Mouse (Mus musculus): Measurements from ENCODE around the gene Hif1an. TPM values are rescaled to one million over a fixed set of nuclear protein-coding genes. Genes with fewer than 3 reads are reported as not detected.

The Hif1an gene
- 12.2 TPM in 2 replicates for polyA plus RNA-seq (2012; rRNA removed)

- under 1% methylated on average over 33 of the region's 33 CpGs for WGBS
- peak within 1 kb of the TSS; percentile 84 for H3K4me3 ChIP-seq (ENCODE audit: extremely low read depth, insufficient read depth, insufficient read length)
These were observed at the start of gene Hif1an for GRCm38 (mm10) chr19:44562652-44563206. TSS of gene Hif1an (plus strand) at chr19:44562850.

GRCm38 (mm10) chr19:44513054-44513833 lies 49.4 kb upstream of the Hif1an start:
- 34% methylated on average over 11 of the region's 11 CpGs for WGBS
- H3K36me3 ChIP-seq (ENCODE audit: control insufficient read depth, insufficient read depth, low read length) = no peaks in the 10 kb centered on the region
- TF ChIP-seq CTCF (IDR thresholded peaks at IDR 0.05; ENCODE audit: extremely low read depth, insufficient read depth, insufficient read length, insufficient replicate concordance) (no peak), POLR2A (IDR thresholded peaks at IDR 0.05; ENCODE audit: low read depth, low read length) (no peak)
- DNase-seq (ENCODE audit: low read depth in 1 of 2, low spot score in 2 of 2) = no peak
- H3K27ac ChIP-seq (ENCODE audit: insufficient read depth, low read length) = no peak overlapping the region
- H3K4me3 ChIP-seq (ENCODE audit: extremely low read depth, insufficient read depth, insufficient read length) = no peak overlapping the region
- H3K27me3 ChIP-seq (ENCODE audit: control insufficient read depth, insufficient read depth, low read length) = peaks cover 14% of the 10 kb centered on the region
- peaks cover 11% of the 10 kb centered on the region for H3K4me1 ChIP-seq (ENCODE audit: control insufficient read depth, insufficient read depth, insufficient read length)

More at GRCm38 (mm10) chr19:44562652-44563206, at the start of gene Hif1an:
- TF ChIP-seq CTCF (IDR thresholded peaks at IDR 0.05; ENCODE audit: extremely low read depth, insufficient read depth, insufficient read length, insufficient replicate concordance) (peak; percentile 83; the same call in 1 of the 2 replicates), POLR2A (IDR thresholded peaks at IDR 0.05; ENCODE audit: low read depth, low read length) (peak; percentile 61)
- Histone ChIP-seq H3K36me3 (ENCODE audit: control insufficient read depth, insufficient read depth, low read length) (peaks cover 15% of the 10 kb centered on the region), H3K27ac (ENCODE audit: insufficient read depth, low read length) (peak within 1 kb of the TSS; percentile 76), H3K27me3 (ENCODE audit: control insufficient read depth, insufficient read depth, low read length) (no peaks in the 10 kb centered on the region), H3K4me1 (ENCODE audit: control insufficient read depth, insufficient read depth, insufficient read length) (peaks cover 7% of the 10 kb centered on the region; the same call in 1 of the 2 replicates)
- peak; percentile 93 to 95 for DNase-seq (ENCODE audit: low read depth in 1 of 2, low spot score in 2 of 2)

DNA sequence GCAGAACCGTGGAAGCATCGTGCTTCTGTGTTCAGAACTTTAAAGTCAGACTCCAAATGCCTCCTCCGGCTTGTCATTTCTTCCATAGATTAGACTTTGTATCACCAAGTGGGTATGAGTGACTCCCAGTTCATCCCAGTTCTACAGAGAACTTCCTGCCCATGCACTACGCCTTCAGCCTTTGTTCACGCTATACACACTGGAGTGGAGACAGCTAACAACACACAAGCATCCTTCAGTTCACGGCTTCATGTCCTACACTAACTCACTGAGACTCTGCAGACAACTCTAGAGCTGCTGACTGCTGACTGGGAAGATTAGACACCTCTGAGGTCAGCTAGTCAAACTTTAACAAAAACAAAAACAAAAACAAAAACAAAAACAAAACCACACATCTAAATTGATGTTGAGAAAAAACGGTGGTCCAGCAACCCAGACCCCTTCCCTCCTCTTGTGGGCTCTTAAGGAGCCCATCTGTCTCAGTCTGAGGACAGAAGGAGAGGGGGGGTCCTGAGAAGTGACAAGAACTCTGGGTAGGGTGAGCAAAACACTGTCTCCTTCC lies 48.6 kb upstream of the Hif1an start:
- no peaks in the 10 kb centered on the region for H3K36me3 ChIP-seq (ENCODE audit: control insufficient read depth, insufficient read depth, low read length)
- H3K27ac ChIP-seq (ENCODE audit: insufficient read depth, low read length) = no peak overlapping the region
- no peak overlapping the region for H3K4me3 ChIP-seq (ENCODE audit: extremely low read depth, insufficient read depth, insufficient read length)
- 46% methylated on average over 7 of the region's 7 CpGs for WGBS
- H3K4me1 ChIP-seq (ENCODE audit: control insufficient read depth, insufficient read depth, insufficient read length) = peaks cover 11% of the 10 kb centered on the region
- peaks cover 14% of the 10 kb centered on the region for H3K27me3 ChIP-seq (ENCODE audit: control insufficient read depth, insufficient read depth, low read length)
- no peak for DNase-seq (ENCODE audit: low read depth in 1 of 2, low spot score in 2 of 2)
- TF ChIP-seq CTCF (IDR thresholded peaks at IDR 0.05; ENCODE audit: extremely low read depth, insufficient read depth, insufficient read length, insufficient replicate concordance) (no peak), POLR2A (IDR thresholded peaks at IDR 0.05; ENCODE audit: low read depth, low read length) (no peak)

- no peak for DNase-seq (ENCODE audit: low read depth in 1 of 2, low spot score in 2 of 2)
- H3K27me3 ChIP-seq (ENCODE audit: control insufficient read depth, insufficient read depth, low read length) = peaks cover 14% of the 10 kb centered on the region
- TF ChIP-seq POLR2A (IDR thresholded peaks at IDR 0.05; ENCODE audit: low read depth, low read length) (no peak), CTCF (IDR thresholded peaks at IDR 0.05; ENCODE audit: extremely low read depth, insufficient read depth, insufficient read length, insufficient replicate concordance) (no peak)
These were observed 47.9 kb upstream of the Hif1an start for GRCm38 (mm10) chr19:44514521-44515451.

DNA sequence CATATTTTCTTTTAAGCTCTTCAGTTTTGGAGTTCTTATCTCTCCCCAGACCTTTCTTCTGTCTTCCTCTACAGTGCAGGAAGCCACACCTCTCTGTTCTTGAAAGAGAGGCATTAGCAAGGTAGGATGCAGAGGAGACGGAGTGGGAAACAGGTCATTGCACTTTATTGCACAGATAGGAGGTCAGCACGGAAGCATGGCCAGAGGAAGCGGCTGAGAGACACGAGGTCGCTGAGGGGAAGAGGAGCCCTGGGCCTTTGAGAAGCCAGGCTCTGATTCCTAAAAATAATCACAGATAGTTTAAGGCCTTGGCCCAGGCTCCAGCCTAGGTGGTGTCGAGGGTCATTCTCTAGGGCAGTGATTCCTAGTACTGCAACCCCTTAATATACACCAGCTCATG lies 46.9 kb upstream of the Hif1an start:
- 75% methylated on average over 6 of the region's 6 CpGs for WGBS
- TF ChIP-seq POLR2A (IDR thresholded peaks at IDR 0.05; ENCODE audit: low read depth, low read length) = no peak

More at GRCm38 (mm10) chr19:44514521-44515451, 47.9 kb upstream of the Hif1an start:
- no peaks in the 10 kb centered on the region for H3K36me3 ChIP-seq (ENCODE audit: control insufficient read depth, insufficient read depth, low read length)
- H3K4me1 ChIP-seq (ENCODE audit: control insufficient read depth, insufficient read depth, insufficient read length) = peaks cover 11% of the 10 kb centered on the region
- no peak overlapping the region for H3K4me3 ChIP-seq (ENCODE audit: extremely low read depth, insufficient read depth, insufficient read length)
- H3K27ac ChIP-seq (ENCODE audit: insufficient read depth, low read length) = no peak overlapping the region
- WGBS = 82% methylated on average over 14 of the region's 14 CpGs

DNA sequence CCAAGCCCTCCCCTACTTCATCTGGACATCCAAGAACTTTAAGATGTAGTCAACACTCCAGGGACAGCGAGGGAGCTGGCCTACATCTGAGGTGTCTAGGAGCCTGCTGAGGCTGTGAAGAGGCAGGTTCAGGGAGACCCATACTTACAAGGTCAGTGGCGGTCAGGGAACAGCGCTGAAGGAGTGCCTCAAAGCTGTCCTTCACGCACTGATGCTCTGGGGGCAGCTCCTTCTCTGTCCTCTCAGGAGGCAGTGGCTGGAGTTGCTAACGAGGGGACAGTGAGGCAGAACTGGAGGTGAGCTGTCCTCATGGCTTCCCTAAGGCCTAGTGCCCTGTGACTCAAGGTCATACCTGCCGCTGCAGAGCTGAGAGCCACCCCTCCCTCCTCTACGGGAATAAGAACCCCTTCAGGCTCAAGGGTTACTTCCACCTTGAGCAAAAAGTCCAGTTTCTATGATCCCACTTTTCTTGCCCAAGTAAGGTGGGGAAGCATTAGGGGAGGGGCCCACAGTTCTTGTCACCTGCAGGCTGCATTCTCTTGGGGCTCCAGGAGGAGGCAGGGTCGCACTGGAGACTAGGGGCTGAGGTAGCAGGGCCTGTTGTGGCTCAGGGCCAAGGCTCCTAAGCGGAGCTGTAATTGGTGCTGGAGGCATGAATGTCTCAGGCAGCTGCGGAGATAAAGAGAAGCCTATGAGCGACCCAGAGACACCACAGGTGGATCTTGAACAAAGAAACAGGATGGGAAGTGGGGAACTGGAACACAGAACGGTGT lies 44.5 kb upstream of the Hif1an start:
- 83% methylated on average over 12 of the region's 12 CpGs for WGBS
- TF ChIP-seq POLR2A (IDR thresholded peaks at IDR 0.05; ENCODE audit: low read depth, low read length) (no peak), CTCF (IDR thresholded peaks at IDR 0.05; ENCODE audit: extremely low read depth, insufficient read depth, insufficient read length, insufficient replicate concordance) (no peak)
- no peak for DNase-seq (ENCODE audit: low read depth in 1 of 2, low spot score in 2 of 2)
- no peaks in the 10 kb centered on the region for H3K27me3 ChIP-seq (ENCODE audit: control insufficient read depth, insufficient read depth, low read length)
- no peak overlapping the region for H3K4me3 ChIP-seq (ENCODE audit: extremely low read depth, insufficient read depth, insufficient read length)
- no peaks in the 10 kb centered on the region for H3K4me1 ChIP-seq (ENCODE audit: control insufficient read depth, insufficient read depth, insufficient read length)
- no peak overlapping the region for H3K27ac ChIP-seq (ENCODE audit: insufficient read depth, low read length)
- no peaks in the 10 kb centered on the region for H3K36me3 ChIP-seq (ENCODE audit: control insufficient read depth, insufficient read depth, low read length)

More for the DNA sequence above, 46.9 kb upstream of the Hif1an start:
- peaks cover 10% of the 10 kb centered on the region for H3K27me3 ChIP-seq (ENCODE audit: control insufficient read depth, insufficient read depth, low read length)
- H3K4me3 ChIP-seq (ENCODE audit: extremely low read depth, insufficient read depth, insufficient read length) = no peak overlapping the region
- peaks cover 6% of the 10 kb centered on the region for H3K4me1 ChIP-seq (ENCODE audit: control insufficient read depth, insufficient read depth, insufficient read length)
- DNase-seq (ENCODE audit: low read depth in 1 of 2, low spot score in 2 of 2) = no peak
- H3K36me3 ChIP-seq (ENCODE audit: control insufficient read depth, insufficient read depth, low read length) = no peaks in the 10 kb centered on the region
- H3K27ac ChIP-seq (ENCODE audit: insufficient read depth, low read length) = no peak overlapping the region

Measured in spleen, adult 2 months (tissue).